Mouse (Mus musculus) thymus, postnatal 0 days (tissue): ENCODE results near the gene 5730596B20Rik. TPM values are rescaled to one million over a fixed set of nuclear protein-coding genes. Genes with fewer than 3 reads are reported as not detected.
A peak's percentile ranks its signal among the peaks of the same experiment; 100 is the strongest.

Experiments
- DNase-seq: peaks from one replicate; pipeline ENCODE4 v3.0.0-alpha.2; 2015; ENCODE audit warnings: low spot score
- polyA plus RNA-seq: library from polyadenylated mRNA; unstranded; fragments of >200 nt; fragmentation: Nextera tagmentation; extraction: Ambion mirVana; gene quantifications from 2 replicates; pipeline ENCODE4 v1.2.1, GENCODE M21; 2015

The 5730596B20Rik gene
- polyA plus RNA-seq, 1 experiment from 2014 or later: 0.25 TPM

GRCm38 (mm10) chr6:52174968-52175751 lies 2.1 kb upstream of the 5730596B20Rik start:
- no peak for DNase-seq

GRCm38 (mm10) chr6:52175864-52176263 lies 1.4 kb upstream of the 5730596B20Rik start:
- DNase-seq: no peak

- no peak for DNase-seq
Measured at GRCm38 (mm10) chr6:52176391-52176790, 907 bp upstream of the 5730596B20Rik start.

- DNase-seq: no peak
Measured at GRCm38 (mm10) chr6:52177806-52178205, 508 bp downstream of the 5730596B20Rik start.

- DNase-seq: no peak
Measured at GRCm38 (mm10) chr6:52178918-52179665, 1.8 kb downstream of the 5730596B20Rik start.

- DNase-seq: no peak
Measured at GRCm38 (mm10) chr6:52179690-52180089, 2.4 kb downstream of the 5730596B20Rik start.

- DNase-seq: no peak
Measured at GRCm38 (mm10) chr6:52180213-52180710, 3.0 kb downstream of the 5730596B20Rik start.

- DNase-seq: no peak
Measured at GRCm38 (mm10) chr6:52180726-52181125, 3.4 kb downstream of the 5730596B20Rik start.

GRCm38 (mm10) chr6:52182030-52182429 lies 4.7 kb downstream of the 5730596B20Rik start:
- DNase-seq: no peak

- no peak for DNase-seq
Measured at GRCm38 (mm10) chr6:52182793-52183192, 5.5 kb downstream of the 5730596B20Rik start.

- no peak for DNase-seq
Measured at GRCm38 (mm10) chr6:52183311-52184080, 6.2 kb downstream of the 5730596B20Rik start.

- DNase-seq: no peak
Measured at GRCm38 (mm10) chr6:52184668-52185067, 7.4 kb downstream of the 5730596B20Rik start.

GRCm38 (mm10) chr6:52185222-52185621 lies 7.9 kb downstream of the 5730596B20Rik start:
- DNase-seq: no peak

- no peak for DNase-seq
Measured at GRCm38 (mm10) chr6:52185834-52186233, 8.5 kb downstream of the 5730596B20Rik start.

GRCm38 (mm10) chr6:52186500-52186899 lies 9.2 kb downstream of the 5730596B20Rik start:
- no peak for DNase-seq

GRCm38 (mm10) chr6:52189172-52189591 lies 11.9 kb downstream of the 5730596B20Rik start:
- no peak for DNase-seq

- DNase-seq: no peak
Measured at GRCm38 (mm10) chr6:52189909-52190308, 12.6 kb downstream of the 5730596B20Rik start.

- DNase-seq: no peak
Measured at GRCm38 (mm10) chr6:52190410-52190809, 13.1 kb downstream of the 5730596B20Rik start.

GRCm38 (mm10) chr6:52190906-52191810 lies 13.9 kb downstream of the 5730596B20Rik start, which contains the start of gene Hoxa4:
TSS of gene Hoxa4 (minus strand) at chr6:52191753.
- DNase-seq: no peak

GRCm38 (mm10) chr6:52191860-52192550 lies 14.7 kb downstream of the 5730596B20Rik start:
- peak; percentile 75 for DNase-seq
